Mouse (Mus musculus): Measurements from ENCODE around the gene Slc2a4.

Gene Slc2a4

DNA sequence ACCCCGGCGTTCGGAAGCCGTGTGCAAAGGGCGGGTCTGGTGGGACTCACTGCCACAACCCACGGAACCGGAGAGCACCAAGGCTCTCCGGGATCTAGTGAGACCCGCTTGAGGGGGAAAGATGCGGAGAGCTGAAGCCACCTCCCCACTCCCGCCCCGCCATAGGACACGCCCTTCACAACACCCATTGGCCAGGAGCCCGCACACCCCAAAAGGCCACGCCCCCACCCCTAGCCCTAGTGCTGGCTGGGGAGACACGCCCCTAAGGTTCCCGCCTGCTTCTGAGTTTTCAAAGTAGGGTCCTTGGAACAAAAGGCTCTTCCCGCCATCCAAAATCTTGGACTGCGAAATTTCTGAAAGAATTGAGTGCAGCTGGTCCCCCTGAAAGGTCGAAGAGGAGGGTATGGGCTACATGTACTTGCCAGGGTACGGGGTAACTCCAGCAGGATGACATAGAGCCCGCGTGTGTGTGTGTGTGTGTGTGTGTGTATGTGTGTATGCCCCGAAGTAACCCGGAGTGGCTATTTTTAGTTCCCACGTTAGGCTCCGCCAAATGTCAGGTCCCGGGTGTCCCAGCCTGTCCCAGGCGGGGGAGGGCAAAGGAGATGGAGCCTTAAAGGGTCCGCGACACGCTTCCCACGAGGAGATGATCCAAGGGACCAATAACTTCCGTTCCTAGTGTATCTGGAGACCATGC is at the start of gene Slc2a4:
Gene Slc2a4 (minus strand): TSS at position 123 of the 697 bp plus-strand sequence.
- CTCF ChIA-PET: interaction anchor here (0.5 to 2.0 kb wide), 6 partner anchors 16 to 195 kb away, joined by 3 to 8 read pairs (median 3); partner anchors contain the start of genes Cldn7 and Kctd11

DNA sequence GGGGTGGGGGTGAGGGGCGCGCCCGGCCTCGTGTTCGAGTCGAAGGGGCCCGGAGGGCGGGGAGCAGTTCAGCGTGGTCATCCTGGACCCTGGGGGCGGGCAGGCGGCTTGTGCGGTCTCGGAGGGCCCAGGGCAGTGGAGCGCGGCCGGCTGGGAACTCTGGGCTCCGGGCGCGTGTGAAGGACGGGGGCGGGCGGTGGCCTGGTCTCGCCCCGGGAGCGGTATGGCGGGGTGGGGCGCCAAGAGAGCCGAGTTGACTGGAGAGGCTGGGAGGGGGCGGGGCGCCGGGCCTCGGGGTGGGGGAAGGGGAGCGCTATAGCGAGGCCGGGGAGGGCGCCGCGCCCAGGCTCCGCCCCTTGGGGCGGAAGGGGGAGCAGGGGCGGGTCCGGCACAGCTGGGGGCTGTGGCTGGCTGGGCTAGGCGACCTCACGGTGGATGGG is 49.1 kb upstream of the Slc2a4 start:
- CTCF ChIA-PET: no interaction called here

DNA sequence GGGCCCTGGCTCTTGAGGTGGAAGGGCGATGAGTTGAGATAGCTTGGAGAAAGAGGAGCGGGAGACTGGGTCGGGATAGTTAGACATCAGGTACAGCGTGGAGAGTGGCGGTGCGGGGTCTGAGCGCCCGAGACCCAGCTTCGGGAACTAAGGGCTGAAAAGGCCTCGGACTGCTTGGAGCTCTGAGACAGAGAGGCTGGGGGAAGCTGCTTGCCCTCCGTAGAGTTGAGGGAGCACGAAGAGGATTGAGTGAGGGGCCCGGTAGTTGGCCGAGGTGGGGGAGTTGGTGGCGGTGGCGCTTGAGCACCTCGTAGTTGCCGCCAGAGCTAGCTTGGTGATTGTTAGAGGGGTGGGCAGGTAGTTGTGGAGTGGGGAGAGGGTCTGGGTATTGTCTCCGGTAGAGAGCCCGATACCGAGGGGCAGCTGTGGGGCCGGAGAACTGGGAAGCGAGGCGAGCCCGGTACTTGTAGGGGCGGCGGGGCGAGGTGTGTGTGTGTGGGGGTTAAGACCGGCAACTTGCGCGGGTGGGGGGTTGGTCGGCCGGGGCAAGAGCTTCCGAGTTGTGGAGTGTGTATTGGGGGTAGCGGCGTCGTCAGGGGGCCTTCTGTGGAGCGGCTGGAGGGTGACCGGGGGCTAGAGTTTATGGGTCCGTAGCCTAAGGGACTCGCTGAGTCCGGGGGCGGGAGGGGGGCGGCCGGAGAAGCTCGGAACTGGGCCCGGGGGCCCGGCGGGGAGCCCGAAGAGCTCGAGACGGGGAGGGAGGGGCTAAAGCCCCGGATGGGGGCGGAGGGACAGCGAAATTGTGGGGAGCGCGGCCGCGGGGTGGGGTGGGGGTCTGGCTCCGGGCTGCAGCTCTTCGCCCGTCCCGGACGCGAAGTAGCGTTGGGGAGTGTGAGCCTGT is 48.4 kb upstream of the Slc2a4 start:
- CTCF ChIA-PET: no interaction called here

DNA sequence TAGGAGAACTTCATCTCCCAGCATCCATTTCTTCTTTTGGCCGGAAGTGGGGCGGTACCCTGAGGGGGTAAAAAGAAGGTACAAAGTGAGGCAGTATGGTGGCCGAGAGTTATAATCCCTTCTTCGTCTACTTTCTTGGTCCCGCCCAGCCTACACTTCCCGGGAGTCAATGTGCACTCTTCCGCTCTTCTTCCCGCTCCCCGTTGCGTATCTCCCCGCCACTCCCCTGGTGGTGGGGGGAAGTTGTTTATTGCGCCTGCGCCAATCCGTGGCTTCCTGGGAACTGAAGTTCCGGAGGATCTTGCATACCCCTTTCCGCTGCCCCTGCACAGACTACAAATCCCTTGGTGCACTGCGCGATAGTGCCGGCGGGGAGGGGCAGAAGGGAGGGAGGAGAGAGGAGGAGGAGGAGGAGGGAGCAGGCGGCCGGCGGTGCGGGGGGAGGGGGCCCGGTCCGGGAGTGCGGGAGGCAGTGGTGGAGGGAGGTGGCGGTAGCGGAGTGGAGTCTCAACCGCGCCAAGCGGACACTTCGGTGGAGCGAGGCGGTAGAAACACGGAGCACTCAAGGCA is 47.5 kb upstream of the Slc2a4 start, which contains the start of gene Phf23:
Gene Phf23 (plus strand): TSS at position 387 of the 570 bp plus-strand sequence.
- CTCF ChIA-PET: no interaction called here

DNA sequence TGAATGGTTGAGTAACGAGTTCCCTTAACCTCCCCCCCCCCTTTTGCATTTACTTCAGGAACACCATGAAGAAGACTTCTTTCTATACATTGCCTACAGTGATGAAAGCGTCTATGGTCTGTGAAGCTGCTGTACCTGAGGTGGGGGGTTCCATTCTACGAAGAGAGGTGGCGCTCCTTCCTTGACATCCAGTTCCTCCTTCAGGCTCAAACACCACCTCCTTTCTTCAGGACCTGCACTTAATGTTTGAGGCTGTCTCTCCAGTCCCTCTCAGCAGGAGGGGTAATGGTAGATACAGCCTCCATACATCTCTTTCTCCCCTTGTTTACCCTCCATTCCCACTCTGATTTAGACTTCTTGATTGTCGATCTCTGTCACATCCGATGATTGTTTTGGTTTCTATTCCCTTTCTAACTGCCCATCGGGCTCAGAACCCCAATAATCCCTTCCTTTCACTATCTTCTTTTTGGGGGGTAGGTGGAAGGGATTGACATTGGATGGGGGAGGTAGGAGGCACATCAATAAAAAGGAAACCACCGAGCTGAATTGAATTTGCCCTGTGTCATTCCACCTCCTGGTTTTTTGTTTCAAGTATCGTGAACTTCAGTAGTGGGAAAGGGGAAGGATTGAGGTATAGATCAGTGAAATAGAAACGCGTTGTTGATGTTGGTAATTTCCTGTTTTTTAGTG is 46.6 kb upstream of the Slc2a4 start:
- CTCF ChIA-PET: no interaction called here

DNA sequence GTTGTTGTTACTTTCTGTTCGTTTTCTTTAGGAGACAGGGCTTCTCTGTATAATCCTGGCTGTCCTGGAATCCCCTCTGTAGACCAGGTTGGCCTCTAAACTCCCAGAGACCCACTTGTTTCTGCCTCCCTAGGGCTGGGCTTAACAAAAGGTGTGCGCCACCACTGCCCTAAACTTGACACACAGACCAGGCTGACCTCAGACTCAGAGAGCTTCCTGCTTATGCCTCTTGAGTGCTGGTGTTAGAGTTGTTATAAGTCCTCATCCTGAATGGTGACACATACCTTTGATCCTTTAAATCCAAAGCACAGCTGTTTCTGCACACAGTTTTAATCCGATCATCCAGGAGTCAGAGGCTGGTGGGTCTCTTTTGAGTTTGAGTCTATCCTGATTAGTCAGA is 44.9 kb upstream of the Slc2a4 start:
- CTCF ChIA-PET: no interaction called here

DNA sequence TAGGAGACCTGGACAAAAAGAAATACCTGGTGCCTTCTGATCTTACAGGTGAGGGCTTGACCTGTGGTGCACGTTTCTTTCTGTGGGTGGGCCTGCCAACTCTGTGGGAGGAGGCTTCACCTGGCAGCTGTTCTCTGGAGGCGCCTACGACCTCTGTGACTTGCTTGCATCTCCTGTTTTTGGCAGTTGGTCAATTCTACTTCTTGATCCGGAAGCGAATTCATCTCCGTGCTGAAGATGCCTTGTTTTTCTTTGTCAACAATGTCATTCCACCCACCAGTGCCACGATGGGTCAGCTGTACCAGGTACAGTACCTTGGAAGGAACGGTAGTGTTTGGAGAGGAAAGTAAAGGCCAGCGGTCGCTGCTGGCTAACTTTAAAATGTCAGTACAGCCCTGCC is 44.4 kb upstream of the Slc2a4 start:
- CTCF ChIA-PET: interaction anchor here (0.6 kb wide), 1 partner anchor 36 kb away, joined by 4 read pairs; no protein-coding TSS in a partner anchor

DNA sequence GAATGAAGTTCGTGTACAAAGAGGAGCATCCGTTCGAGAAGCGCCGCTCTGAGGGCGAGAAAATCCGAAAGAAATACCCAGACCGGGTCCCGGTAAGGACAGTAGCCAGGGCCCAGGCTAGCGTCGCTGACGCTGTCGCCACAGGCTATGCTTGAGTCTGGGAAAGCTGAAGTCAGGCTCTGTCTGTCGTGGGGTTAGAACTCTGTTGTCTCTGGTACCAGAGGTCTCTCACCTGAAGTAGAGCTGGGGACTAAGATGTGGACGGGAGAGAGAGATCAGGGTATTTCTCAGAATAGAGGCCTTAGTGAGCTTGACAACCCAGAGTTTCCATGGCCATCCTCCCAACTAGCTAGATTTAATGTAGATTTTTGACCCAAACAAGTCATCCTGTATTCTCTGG is 43.7 kb upstream of the Slc2a4 start:
- CTCF ChIA-PET: interaction anchor here (0.6 kb wide), 1 partner anchor 36 kb away, joined by 4 read pairs; no protein-coding TSS in a partner anchor

DNA sequence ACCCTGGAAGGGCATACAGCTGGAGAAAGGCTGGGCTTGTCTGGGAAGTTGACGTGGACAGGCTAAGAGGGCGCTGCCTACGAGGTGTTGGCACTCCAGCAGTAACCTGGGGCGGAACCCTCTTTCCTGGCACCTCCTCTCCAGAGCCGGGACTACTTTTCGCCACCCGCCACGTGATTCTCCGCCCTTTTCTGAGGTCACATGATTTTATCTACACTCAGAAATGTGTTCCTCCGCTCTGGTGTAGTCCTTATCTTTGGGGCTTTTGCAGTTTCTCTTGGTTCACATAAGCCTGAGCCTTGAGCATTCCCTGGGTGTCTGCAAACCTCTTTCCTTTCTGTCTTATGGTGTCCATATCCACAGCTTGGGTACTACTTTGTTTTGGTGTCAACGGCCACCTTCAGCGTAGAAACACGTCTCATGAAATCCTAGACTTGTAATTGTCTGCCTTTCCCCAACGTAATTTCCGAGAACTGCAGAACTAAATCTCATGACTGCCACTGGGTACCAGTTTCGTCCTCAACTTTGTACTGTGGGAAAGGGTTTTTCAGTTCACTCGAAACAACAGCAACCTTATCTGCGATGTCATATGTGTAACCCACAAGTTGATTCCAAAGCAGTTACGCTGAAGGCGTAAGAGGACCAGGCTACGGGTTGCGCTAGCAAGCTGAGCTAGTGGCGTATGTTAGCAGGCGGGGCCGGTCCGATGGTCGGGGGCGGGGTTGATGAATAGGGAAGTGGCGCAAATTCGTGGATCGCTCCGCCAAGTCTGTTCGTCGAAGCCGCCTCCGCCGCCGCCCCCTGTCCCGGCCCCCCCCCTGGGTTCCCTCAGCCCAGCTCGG is 43.1 kb upstream of the Slc2a4 start, which contains the start of gene Gabarap:
Gene Gabarap (plus strand): TSS at position 294 of the 842 bp plus-strand sequence.
- CTCF ChIA-PET: no interaction called here

DNA sequence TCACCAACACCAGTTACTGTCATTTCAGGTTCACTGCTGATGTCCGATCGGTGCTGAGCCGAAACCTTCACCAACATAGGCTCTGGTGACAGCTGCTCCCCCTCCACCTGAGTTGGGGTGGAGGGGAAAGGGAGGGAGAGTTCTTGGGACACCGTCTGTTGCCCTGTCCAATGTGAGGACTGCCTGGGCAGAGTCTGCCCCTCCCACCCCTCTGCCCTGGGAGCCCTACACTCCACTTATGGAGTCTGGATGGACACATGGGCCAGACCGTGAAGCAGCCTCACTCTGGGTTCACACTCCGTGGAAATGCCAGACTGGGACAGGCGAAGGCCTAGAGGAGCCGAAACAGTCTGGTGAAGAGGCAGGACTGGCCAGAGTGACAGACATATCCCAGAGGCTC is 42.0 kb upstream of the Slc2a4 start:
- CTCF ChIA-PET: no interaction called here

DNA sequence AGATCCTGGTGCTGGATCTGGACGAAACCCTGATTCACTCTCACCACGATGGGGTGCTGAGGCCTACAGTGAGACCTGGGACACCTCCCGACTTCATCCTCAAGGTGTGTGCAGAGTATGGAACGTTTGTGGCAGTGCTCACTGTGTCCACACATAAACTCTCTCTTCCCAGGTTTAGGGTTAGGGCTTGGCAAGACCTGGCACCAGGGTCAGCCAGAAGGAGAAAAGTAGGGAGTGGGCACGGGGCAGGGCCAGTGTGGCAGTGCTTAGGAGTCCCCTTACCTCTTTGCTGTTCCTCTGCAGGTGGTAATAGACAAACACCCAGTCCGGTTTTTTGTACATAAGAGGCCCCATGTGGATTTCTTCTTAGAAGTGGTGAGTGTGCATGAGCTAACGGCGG is 36.4 kb upstream of the Slc2a4 start:
- CTCF ChIA-PET: no interaction called here

DNA sequence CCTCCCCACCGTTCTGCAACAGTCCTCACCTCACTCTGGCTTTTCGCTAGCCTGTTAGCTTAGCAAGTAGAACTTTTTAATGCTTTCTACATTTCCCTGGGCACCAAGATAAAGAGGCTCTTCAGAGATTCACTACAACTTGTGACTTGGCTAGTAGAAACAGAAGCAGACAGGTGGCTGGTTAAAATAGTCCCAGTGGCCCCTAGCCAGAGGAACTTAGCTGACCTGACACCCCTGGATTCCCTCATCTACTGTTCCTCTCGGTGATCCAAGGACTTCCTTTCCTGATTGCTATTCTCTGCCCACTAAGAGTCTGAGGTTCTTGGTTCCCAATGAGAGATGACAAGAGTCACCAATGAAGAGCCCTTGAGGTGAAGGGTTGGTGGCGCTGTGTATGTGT is 35.4 kb upstream of the Slc2a4 start:
- CTCF ChIA-PET: no interaction called here

DNA sequence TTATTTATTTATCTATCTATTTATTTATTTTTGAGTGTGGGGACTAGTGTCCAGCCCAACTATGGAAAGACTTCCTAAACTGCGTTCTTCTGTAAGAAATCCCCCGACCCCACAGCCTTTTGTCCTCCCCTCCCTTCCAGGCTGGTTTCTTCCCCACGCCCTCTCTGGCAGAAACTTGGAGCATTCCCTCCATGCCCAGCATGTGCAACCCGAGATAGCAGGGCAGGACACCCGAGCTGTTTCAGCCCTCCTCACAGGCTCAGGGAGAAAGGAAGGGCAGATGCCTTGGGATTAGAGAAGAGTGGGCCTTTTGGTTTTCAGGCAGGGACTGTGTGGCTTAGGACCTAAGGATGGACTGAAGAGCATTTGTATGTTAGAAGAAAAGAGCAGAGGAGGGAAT is 34.9 kb upstream of the Slc2a4 start:
- CTCF ChIA-PET: interaction anchor here (1.2 kb wide), 1 partner anchor 20 kb away, joined by 3 read pairs; no protein-coding TSS in a partner anchor

DNA sequence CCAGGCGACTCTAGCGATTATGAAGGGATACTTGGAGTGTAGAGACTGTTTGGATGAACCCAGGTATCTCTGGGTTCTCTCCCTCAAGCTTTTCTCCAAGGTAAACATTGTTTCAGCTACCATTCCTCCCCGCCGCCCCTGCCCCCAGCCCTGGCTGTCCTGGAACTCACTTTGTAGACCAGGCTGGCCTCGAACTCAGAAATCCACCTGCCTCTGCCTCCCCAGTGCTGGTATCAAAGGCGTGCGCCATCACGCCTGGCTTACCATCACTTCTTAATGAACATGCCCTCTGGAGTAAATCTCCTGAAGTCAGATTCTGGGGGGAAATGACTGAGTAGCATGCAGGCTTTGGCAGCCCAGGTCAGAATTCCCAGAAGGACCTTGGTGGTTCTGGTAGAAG is 34.2 kb upstream of the Slc2a4 start, which contains the start of gene Elp5:
Gene Elp5 (minus strand): TSS at position 293 of the 400 bp plus-strand sequence.
- CTCF ChIA-PET: interaction anchor here (1.2 kb wide), 1 partner anchor 21 kb away, joined by 3 read pairs; no protein-coding TSS in a partner anchor

DNA sequence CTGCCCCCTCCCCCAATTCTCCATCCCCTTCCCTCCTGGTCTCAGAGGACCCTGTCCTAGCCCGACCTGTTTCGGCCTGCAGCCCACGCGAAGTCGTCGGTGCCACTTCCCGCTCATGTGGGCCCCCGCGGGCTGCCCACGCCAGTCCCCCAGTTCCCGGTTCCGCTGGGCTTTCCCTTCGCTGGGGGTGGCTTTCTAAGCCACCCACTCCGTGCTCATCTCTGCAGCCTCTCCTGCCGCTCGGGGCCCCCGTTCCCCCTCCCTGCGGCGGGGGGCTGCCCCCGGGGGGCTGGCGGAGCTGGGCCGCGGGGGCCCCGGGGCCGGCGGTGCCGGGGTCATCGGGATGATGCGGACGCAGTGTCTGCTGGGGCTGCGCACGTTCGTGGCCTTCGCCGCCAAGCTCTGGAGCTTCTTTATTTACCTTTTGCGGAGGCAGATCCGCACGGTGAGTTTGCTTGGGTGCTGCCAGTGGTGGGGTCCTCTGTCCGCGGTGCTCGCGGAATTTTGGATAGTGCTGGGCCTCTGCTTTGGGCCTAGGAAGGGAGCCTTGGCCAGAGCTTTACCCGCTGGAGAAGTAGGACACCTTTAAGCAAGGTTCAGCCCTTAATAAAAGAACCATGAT is 33.3 kb upstream of the Slc2a4 start, which contains the start of gene Ctdnep1:
Gene Ctdnep1 (plus strand): TSS at position 16 of the 622 bp plus-strand sequence.
- CTCF ChIA-PET: interaction anchor here (1.2 kb wide), 1 partner anchor 22 kb away, joined by 3 read pairs; no protein-coding TSS in a partner anchor

DNA sequence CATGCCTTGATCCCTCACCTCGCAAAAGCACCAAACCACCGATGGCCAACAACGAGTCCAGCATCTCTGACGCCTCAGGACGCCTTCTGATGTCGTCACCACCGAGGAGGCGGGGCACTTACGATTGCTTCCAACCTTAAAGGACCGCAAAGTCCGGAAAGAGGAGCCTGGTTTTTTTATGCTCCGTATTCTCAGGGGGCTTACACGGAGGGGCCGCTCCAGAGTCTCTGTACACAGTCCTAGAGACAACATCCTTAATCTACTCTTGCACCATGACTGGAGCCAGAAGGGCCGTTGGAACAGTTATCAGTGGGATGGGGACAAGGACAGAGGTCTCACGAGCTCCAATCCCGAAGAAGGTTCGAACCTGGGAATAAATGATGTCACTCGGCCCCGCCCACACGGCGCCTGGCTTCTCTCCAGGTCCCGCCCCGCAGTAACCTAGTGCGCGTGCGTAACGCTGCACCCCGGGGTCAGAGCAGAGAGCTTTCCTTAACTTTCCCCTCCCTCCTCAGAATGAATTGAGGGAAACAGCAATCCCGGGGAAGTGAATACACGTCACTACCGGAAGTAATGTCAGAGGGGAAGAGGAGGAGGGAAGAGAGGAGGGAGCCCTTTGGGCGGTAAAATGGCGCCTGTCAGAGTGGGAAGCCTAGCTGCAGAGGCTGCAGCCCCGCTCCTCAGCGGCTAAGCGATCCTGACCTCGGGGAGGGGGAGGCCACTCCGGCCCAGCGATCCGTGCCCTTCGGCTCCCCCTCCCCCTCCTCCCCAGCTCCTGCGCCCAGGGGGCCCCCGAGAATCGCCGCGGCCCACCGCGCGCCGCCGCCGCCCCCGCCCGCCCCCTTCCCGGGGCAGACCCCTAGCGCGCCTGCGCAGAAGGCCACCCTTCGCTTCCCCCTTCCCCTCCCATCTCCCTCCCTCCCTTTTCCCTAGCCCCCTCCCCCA is 32.5 kb upstream of the Slc2a4 start:
- CTCF ChIA-PET: interaction anchor here (0.6 kb wide), 1 partner anchor 21 kb away, joined by 3 read pairs; no protein-coding TSS in a partner anchor

DNA sequence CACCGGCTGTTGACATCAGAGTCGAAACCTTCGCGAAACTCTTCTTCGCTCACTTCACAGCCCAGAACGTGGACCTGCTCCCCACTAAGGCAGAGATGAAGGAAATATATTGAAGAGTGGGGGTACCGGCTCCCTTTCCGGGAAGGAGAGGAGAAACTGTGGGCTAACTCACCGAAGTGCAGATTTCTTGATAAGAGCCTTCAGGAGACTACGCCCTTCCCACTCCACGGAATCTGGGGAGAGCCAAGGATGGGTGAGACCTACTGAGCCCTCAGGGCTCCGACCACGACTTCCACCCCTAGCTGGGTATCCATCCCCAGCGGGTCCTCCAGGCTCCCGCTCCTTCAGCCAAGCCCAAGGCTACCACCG is 31.8 kb upstream of the Slc2a4 start:
- CTCF ChIA-PET: no interaction called here

DNA sequence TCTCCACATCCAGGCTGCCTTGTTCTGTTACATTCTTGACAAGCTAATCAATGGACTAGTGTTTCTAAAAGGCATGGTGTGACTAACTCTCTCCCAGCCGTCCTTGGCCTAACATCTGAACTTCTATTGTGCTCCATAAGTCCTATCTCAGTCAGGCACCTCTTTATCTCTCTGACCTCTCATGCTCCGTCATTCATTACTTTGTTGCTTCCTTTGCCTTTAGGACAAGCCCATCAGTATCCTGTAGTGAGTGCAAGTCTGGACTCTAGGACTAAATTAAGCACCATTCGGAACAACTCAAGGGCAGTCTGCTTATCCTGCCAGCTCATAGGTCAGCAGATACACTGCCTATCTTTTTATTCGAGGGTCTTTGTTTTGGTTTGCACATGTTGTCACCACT is 28.3 kb upstream of the Slc2a4 start:
- CTCF ChIA-PET: no interaction called here

DNA sequence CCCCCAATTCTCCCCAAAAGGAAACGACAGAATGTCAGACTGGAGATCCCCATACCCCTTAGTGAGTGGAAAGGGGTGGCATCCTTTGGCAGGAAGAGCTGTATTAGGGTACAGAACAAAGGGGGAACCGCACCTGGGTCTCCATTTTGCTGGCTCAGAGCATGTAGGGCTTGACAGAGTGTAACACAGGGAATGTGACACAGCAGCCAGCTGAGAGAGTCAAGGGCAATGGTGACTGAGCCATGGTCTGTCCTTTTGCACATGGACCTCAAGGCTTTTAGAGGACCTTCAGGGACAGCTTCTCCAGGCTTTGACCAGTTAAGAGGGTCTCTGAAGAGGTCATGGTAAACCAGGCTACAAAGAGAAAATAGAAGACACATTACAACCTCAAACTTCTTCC is 26.9 kb upstream of the Slc2a4 start:
- CTCF ChIA-PET: interaction anchor here (0.6 to 0.9 kb wide), 3 partner anchors 16 to 93 kb away, joined by 3 to 4 read pairs (median 4); no protein-coding TSS in a partner anchor
